Mouse (Mus musculus): ENCODE data around the gene Cerk. TPM values are rescaled to one million over a fixed set of nuclear protein-coding genes. Genes with fewer than 3 reads are reported as not detected.
"Not testable (repeated sequence)": the region's sequence is repeated elsewhere in the genome, so short reads cannot be mapped to it uniquely, and the experiment has no call there.

The Cerk gene
- total RNA-seq, 2 experiments from 2014 or later, result 41.6 to 43.0 TPM

DNA sequence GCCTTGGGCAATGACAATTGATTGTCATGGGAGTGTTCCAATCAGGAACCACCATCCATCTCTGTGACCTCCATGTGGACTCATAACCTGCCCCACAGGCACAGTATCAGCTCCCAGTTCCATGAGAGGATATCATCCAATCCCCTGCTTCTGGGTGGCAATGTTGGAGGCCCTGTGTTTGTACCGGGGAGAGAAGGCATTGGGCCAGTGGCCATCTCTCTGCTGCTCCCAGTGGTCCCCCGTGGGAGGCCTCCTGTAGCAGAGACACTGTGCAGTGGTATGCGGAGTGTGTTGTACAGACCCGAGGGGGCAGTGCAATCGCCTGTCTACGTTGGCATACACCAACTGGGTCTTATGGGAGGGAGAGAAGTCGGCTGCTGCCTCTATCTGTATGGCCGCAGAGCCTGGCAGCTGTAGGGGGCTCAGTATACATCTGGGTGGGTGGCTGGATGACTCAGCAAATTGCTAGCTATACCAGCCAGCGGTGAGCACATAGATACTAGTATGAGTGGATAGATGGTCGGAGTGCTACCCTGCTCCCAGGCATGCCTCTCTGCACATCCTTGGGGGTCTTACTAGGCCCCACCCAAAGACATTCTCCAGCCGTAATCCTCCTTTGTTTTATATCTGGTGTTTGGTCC is 78.0 kb downstream of the Cerk start:
- no peak overlapping the region for H3K4me3 ChIP-seq
- no peak overlapping the region for H3K27ac ChIP-seq
- no peak for DNase-seq (ENCODE audit: low spot score in 2 of 2)
- TF ChIP-seq CTCF (conservative IDR thresholded peaks at IDR 0.05), result no peak; the same call in 1 of the 2 replicates

- no peak overlapping the region for H3K4me3 ChIP-seq
- no peak for DNase-seq (ENCODE audit: low spot score in 2 of 2)
- no peak overlapping the region for H3K27ac ChIP-seq
- no peak for TF ChIP-seq CTCF (conservative IDR thresholded peaks at IDR 0.05)
Measured at GRCm38 (mm10) chr15:86105751-86106150, 80.2 kb downstream of the Cerk start.

GRCm38 (mm10) chr15:86105345-86105697 is 80.6 kb downstream of the Cerk start:
- H3K27ac ChIP-seq, result no peak overlapping the region
- no peak for DNase-seq (ENCODE audit: low spot score in 2 of 2)
- H3K4me3 ChIP-seq, result no peak overlapping the region
- no peak for TF ChIP-seq CTCF (conservative IDR thresholded peaks at IDR 0.05)

- no peak overlapping the region for H3K27ac ChIP-seq
- no peak for DNase-seq (ENCODE audit: low spot score in 2 of 2)
- no peak overlapping the region for H3K4me3 ChIP-seq
- no peak for TF ChIP-seq CTCF (conservative IDR thresholded peaks at IDR 0.05)
Measured at GRCm38 (mm10) chr15:86104401-86105344, 81.3 kb downstream of the Cerk start.

GRCm38 (mm10) chr15:86102308-86102707 is 83.6 kb downstream of the Cerk start:
- DNase-seq (ENCODE audit: low spot score in 2 of 2), result peak; percentile 50 to 65
- TF ChIP-seq CTCF (conservative IDR thresholded peaks at IDR 0.05), result no peak
- Histone ChIP-seq H3K27ac (no peak overlapping the region), H3K4me3 (no peak overlapping the region)

DNA sequence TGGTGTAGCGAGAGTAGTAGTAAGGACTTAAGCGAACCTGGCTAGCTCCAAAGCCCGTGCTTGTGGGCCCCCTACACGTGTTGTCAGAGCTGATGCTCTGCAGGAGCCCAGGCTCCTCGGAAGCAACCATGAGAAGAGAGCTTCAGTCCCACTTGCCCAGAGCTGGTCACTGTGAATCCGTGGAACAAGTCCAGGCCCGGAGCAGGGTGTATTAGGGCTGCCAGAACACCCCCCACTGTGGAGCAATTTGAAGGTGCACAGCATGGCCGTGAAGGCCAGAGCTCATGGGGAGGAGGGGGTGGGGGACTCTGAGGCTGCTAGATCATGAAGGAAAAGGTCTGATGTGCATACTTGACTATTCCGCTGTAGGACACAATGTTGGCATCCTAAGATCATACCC is 84.4 kb downstream of the Cerk start:
- TF ChIP-seq CTCF (conservative IDR thresholded peaks at IDR 0.05), result no peak
- no peak overlapping the region for H3K27ac ChIP-seq
- H3K4me3 ChIP-seq, result no peak overlapping the region
- DNase-seq (ENCODE audit: low spot score in 2 of 2), result no peak

DNA sequence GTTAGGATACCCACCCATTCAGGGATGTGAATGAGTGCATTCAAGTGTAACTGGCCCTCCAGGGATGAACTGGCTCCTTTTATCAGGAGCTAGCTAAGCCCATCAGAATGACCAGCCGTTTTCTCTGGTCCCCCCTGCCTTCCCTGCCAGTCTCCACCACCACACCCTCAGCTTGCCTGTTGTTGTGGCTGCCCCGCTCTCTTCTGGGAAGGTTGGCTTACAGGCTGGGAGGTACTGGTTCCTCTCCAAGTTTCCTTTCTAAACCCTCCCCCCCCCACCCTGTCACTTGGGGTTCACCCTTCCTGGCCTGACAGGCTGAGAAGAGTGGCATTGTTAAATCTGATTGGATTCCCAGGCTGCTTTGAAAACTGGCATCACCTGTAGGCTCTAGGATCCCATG is 88.1 kb downstream of the Cerk start:
- no peak for TF ChIP-seq CTCF (conservative IDR thresholded peaks at IDR 0.05)
- DNase-seq (ENCODE audit: low spot score in 2 of 2), result no peak
- Histone ChIP-seq H3K27ac (no peak overlapping the region), H3K4me3 (no peak overlapping the region)

- not testable (repeated sequence) for H3K4me3 ChIP-seq; H3K27ac ChIP-seq; DNase-seq (ENCODE audit: low spot score in 2 of 2)
Measured at GRCm38 (mm10) chr15:86096604-86097020, 89.3 kb downstream of the Cerk start.

GRCm38 (mm10) chr15:86095722-86096603 is 90.0 kb downstream of the Cerk start:
- Histone ChIP-seq H3K4me3 (no peak overlapping the region), H3K27ac (no peak overlapping the region)
- DNase-seq (ENCODE audit: low spot score in 2 of 2), result no peak
- TF ChIP-seq CTCF (conservative IDR thresholded peaks at IDR 0.05), result no peak

DNA sequence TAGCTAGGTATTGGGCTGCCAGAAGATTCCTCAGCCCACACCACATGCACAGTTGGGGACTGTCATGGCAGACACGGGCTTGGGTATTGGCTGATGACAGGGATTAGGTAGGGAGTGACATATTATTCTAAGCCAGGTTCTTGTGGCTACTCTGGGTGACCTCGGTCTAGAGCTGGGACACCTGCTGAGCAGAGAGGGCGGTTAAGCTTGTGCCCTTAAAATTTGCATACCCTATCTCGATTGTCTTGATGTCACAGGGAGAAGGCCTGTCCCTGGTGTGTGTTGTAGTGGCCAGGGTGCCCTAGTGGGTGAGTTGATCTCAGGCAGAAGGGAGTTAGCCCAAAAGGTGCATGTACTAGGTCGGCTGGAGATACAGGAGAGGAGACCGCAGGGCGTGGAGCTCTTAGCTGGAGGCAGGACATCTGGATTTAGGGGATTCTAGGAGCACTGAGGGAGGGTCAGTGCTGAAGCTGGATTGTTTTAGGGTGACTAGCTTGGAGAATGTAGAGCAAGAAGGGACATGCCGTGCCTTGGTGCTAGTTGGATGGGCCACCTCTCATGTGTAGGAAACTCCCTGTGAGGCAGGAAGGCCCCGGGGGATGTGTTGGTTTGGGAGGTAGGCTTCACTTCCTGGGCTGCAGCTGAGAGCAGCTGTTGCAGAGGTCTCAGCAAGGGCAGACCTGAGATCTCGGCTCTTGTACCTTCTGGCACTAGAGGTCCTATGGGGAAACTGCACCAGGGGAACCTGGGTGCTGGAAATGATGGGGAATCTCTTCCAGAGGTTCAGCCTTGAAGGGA is 91.4 kb downstream of the Cerk start:
- no peak for DNase-seq (ENCODE audit: low spot score in 2 of 2)
- no peak overlapping the region for H3K4me3 ChIP-seq
- no peak overlapping the region for H3K27ac ChIP-seq
- TF ChIP-seq CTCF (conservative IDR thresholded peaks at IDR 0.05), result no peak

GRCm38 (mm10) chr15:86093236-86093635 is 92.7 kb downstream of the Cerk start:
- TF ChIP-seq CTCF (conservative IDR thresholded peaks at IDR 0.05), result no peak
- Histone ChIP-seq H3K27ac (no peak overlapping the region), H3K4me3 (no peak overlapping the region)
- no peak for DNase-seq (ENCODE audit: low spot score in 2 of 2)

GRCm38 (mm10) chr15:86091998-86092670 is 93.8 kb downstream of the Cerk start:
- no peak for DNase-seq (ENCODE audit: low spot score in 2 of 2)
- no peak overlapping the region for H3K4me3 ChIP-seq
- no peak overlapping the region for H3K27ac ChIP-seq
- no peak for TF ChIP-seq CTCF (conservative IDR thresholded peaks at IDR 0.05)
